Mouse (Mus musculus) spleen, postnatal 10 days (tissue): Measurements from ENCODE around the gene Gins2.

Source experiments
- DNase-seq, 2 experiments: peaks; one replicate each; pipeline ENCODE4 v3.0.0; 2021 to 2022; ENCODE audit warnings: low spot score in 2 of 2

Gins2 gene

DNA sequence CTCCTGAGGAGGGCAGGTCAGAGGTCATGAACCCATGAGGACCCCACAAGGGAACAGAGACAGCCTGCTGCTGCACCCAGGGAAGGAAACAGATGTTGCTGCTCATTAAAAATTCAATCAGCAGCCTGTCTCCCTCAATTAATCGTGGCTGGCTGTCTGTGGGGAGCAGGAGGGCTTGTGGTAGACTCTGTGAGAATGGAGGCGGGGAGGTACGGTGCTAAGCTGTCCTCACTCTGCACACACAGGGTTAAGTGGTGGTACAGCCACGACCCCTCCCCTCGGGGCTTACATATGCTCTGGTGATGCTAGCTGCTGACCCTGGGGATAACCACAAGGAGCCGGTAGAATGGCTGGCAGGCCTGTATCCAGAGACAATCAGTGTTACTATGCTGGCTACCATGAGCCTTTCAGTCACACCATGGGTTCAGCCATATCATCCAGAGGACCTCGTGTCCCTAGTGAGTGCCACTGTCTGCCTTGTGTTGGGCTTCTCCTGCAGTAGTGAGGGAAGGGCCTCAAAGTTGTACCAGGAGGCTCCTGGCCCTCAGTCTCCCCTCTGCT lies 23.9 kb downstream of the Gins2 start:
- DNase-seq, result no peak

DNA sequence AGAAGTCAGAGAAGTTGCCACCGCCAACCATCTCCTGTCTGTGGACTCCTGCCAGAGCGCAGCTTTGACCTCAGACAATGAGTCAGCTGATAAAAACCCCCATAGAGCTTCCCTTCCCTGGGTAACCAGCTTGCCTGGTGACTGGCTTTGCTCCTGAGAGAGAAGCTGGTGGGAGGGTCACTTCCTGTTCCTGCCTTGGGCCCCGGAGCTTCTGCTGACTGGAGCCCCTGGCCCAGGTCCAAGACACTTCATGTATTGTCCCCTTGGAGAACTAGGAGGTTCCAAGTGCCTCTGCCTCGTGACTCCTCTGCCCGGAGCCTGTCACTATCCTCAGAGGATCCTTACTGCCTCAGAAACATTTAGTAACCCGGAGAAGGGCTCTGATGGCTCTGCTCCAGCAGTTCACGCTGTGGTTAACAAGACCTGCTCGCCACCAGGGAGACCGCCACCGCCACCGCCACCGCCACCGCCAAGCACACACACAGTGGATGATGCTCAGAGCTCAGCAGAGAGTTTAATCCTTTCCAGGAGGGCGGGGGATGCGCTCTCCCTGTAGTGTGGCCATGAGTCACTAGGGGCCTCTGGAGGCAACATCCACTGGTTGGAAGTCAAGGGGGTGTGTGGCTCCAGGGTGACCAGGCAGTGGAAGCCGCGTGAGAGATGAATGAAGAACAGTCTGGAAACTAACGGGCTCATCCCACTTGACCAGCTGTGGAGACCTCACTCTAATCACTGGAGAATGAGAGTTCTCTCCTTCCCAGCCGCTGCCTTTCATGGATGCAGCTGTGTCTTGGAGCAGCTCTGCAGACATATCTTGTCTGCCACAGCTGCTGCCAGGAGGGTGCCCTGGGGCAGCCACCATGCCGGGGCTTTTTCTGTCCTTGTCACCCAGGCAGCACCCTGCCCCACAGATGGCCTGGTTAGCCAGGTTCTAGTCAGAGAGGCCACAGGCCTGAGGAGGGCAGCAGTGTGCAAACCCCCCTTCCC lies 25.0 kb downstream of the Gins2 start:
- DNase-seq, result peak in 1 of 2 experiments; percentile 72

DNA sequence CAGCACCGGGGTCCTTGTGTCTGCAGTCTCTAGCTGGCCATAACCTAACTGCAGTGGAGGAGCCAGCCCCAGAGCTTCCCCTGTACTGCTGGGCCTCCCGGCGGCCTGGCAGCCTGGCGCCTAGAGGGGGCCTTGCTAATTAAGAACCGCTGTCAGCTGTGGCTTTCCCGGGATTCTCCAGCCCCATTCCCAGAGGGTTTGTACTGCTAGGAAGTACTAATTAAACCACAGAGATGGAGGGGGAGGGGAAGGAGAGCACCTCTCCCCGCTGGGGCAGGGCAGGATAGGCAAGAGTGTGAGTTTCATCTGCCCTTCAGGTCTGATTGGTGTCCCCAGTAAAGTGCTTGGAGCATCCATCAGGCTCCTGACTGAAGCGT lies 25.8 kb downstream of the Gins2 start:
- no peak for DNase-seq

DNA sequence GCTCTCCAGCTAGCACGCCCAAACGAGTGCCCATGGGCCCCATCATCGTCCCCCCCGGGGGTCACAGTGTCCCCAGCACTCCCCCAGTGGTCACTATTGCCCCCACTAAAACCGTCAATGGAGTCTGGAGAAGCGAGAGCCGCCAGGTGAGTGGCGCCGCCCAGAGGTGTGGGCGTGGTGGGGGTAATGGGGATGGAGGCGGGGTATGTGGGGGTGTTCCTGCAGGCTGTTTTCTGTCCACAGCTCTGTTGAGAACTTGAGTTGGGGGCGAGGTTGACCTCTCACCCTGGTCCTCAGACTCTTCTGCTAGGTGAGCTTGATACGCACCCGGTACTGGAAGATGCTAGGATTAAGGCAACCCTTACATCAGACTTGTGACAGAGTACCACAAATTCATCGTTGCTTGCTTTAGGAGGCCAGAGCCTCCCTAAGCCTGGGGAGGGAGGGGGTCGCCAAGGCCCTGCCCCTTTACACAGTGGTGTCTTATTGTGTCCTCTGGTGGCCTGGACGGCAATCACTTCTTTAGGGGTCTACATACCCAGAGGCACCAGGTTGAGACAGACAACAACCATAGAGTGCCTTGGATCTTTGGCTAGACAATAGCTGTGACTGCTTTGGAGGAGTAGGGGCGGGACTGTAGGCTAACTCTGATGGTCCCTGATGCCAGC lies 26.3 kb downstream of the Gins2 start:
- no peak for DNase-seq

DNA sequence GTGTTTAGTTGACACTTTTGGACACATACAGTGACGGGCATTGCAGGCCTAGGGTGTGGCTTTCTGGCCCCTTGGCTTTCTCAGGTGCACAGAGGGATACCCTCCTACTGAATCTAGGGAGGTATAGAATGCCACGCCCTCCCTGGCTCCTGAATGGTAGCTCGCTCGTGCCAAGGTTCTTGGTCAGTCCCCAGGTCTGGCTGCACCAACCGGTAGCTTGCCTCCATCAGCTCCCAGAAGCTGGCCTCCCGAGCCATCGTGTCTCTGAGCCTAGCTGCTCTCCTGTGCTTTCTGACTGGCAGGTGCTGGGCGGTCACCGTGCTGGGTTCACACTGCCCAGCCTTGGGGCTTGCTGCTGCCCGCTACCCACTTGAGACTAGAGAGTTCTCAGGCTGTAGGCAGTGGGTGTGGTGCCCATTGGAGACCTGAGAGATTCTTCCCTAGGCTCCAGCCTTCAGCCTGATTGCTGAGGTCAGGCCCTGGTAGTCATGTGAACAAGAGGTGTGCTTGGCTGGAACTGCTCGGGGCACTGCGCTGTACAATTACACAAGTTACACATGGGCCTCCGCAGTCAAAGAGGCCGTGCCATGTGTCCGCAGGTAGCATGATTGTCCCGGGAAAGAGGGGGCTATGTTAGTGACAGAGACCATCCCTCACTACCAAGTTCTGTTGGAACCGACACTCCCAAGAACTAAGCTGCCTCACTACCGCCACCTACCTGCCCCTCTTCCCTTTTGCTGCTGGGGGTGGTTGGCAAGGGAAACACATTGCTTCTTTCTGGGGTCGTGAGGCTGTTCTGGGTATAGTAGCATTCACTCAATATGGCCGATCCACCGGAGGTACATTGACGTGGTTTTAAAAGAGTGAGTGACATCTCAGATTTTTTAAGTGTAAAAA lies 27.3 kb downstream of the Gins2 start:
- peak in 1 of 2 experiments; percentile 63 for DNase-seq

DNA sequence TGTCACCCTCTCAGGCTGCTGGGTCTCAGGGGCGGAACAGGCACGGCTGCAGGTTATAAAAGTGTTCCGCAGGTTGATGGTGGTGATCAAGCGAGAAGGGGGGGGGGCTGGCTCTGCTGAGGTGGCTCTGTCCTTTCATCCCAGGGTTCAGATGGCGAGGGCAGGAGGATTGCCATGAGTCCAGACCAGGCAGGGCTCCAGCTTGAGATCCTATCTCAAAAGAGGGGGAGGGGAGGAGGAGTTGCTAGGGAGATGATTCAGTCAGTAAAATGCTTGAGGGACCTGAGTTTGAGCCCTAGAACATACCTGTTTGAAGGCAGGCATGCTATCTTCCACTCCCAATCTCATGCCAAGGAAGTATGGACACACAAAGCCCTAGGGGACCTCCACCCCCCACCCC lies 28.6 kb downstream of the Gins2 start:
- DNase-seq, result no peak

DNA sequence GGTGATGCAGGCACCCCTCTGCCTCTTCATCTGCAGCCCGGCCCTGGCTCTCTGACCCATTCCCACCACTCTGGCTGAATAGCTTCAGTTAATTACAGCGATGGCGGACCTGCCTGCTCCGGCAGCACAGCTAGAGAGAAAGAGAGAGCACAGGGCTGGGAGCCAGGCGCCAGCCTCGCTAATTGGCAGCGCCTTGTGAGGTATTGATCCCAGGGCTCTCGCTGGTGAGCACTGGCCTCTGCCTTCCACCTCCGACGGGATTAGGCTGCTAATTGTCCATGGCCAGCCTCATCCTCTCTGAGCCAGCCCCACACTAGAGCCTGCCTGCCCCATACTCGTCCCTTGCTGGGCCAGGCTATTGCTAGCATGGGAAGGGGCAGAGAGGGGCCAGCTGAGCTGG lies 29.4 kb downstream of the Gins2 start:
- DNase-seq, result no peak

DNA sequence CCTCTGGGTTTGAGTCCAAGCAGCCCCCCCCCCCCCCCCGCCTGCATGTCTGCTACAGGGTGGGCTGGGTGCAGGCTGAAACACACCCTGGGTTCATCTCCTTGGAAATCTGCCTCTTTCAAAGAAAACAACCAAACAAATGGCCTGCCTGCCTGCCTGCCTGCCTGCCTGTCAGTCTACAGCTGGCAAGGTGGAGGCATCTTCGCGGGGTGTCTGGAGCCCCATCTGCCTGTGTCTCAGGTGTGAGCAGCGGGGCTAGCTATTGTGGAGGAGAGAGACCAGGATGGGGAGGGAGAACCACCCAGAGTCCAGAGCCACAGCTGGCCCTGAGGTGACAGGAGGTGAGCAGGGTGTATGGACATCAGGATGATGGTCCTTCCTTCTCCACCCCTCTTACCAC lies 30.9 kb downstream of the Gins2 start:
- DNase-seq, result no peak

DNA sequence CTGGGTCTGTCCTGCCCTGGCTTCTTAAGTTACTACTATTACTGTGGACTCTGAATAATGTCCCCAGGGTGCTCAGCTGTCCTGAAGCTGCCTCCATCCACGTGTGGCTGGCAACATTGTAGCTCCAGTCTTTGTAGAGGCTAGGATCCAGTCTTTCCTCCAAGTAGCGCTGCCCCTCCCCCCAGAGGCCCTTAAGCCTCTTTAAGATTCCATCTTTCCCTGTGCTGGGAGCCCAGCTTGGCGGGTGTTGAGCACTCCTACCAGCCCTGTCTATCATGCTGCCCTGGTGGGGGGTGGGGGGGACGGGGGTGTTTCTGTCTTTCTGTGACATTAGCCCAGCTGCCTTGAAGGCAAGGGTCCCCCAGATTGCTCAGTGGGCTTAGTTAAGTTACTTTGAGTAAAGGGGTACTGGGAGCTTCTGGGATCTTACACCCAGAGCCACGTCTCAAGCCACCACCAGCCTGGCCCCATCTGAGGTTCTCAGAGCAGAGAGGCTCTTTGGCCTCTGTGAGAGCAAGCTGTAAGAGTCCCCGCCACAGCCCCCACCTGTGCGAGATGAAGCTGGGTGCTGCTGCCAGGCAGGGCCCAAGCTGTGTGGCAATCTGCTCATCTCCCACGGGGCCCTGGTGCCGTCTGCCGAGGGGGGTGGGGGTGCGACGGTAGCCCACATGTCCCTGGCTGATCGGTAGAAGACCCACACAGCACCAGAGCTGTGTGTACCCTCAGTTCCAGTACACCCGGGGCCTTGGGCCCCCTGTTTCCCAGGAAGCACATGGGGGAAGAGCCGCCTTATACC lies 31.7 kb downstream of the Gins2 start:
- no peak for DNase-seq

DNA sequence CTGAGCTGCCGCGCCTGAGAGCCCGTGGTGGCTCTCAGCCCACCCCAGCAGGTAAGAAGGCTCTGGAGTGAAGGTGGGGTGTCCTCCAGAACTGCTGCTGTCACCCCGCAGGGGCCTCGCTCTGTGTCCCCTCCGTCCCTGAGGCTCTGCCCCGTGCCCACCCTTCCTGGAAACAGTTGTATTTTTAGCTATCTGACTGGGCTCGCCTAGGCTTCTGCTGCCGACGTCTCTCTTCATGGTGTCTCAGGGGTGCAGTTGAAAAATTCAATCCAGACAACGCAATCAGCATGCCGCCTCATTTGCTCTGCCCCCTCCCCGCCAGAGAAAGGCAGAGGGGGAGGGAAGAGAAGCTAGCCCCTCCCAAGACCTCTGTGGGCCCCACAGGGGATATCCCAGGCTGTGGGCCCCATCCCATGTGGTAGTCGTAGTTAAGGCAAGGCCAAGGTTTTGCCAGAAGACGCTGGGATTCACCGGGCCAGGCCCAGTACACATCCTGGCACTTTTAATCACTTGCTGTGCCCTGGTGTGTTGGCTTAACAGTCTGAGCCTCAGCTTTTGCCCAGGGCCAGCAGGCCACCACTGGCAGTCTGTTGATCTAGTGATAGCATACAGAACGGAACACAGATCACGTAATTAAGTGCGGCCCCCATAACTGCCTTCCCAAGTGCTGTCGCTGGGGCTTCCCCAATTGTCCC lies 32.8 kb downstream of the Gins2 start:
- no peak for DNase-seq

DNA sequence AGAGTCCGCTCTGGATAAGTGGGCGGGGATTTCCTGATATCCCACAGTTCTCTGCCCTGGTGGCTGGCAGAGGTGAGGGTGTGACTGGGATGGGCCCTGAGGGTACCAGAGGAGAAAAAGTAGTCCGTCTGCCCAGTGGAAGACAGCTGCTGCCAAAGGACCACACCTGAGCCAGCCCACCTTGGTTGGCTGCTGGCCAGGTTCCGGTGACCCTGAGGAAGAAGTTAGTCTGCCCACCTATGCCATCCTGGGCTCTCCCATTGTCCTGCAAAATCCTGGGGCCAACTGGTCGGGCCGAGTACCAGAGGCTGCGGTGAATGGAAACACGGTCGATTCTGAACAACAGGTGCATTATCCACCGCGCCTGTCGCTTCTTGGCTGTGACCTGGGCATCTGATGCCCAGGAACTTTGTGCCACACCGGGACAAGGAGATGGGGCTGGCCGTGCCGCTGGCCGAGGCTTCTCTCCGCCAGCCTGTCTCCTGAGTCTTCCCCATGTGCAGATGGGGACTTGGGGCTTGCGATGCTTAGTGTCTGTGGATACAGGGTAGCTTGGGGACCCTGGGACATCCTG lies 34.6 kb downstream of the Gins2 start:
- DNase-seq, result no peak

DNA sequence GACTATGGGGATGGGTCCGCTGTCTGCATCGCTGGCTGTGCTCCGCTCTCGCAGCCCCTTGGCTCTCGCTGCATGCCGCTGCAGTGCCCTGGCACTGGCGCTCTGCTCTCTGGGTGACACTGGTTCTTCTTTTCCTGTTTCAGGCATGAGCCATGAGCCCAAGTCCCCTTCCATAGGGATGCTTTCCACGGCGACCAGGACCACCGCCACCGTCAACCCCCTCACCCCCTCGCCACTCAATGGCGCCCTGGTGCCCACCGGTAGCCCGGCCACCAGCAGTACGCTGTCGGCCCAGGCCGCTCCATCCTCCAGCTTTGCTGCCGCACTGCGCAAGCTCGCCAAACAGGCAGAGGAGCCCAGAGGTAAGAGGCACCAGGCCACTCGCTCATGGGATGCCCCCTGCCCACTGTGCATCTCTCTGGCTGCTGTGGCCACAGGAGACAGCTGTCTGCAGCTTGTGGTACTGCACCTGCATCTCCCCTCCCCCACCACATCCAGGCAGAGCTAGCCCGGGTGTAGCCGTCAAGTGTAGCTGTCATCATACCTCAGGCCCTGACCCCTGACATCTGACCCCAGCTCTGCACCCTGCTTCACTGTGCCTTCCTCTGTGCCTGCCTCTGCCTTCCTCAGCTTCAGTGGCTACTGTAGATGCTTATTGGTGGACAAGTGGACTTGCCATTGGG lies 35.5 kb downstream of the Gins2 start:
- no peak for DNase-seq

DNA sequence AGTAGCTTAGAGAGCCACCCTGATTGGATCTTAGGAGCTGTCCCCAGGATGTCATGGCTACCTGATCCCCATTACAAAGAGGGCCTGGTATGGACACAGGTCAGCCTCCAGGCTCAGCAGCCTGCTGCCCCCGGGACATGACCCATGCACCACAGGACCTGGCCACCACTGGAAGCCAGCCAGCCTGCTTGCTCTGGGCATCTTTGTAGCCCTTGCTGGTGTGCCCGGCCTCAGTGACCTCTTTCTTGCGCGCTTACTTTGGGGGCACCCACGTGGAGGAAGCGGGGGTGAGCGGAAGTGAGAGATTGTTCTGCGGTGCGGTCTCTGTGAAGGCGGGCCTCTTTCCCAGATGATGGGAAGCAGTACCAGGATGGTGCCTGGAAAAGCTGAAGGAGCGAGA lies 36.6 kb downstream of the Gins2 start:
- no peak for DNase-seq

DNA sequence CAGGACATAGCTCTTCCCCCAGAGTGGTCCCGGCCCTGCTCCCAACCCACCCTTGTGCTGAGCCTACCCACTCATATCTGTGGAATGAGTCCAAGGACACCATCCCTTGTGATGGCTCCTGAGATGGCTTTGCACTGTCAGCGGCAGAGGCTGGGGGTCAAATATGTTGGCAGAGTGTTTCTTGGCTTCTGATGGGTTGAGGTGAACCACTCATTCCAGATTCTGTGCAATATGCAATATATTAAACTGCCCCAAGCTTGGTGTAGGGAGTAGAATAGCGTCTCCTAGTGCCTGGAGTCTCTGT lies 37.5 kb downstream of the Gins2 start:
- DNase-seq, result no peak

DNA sequence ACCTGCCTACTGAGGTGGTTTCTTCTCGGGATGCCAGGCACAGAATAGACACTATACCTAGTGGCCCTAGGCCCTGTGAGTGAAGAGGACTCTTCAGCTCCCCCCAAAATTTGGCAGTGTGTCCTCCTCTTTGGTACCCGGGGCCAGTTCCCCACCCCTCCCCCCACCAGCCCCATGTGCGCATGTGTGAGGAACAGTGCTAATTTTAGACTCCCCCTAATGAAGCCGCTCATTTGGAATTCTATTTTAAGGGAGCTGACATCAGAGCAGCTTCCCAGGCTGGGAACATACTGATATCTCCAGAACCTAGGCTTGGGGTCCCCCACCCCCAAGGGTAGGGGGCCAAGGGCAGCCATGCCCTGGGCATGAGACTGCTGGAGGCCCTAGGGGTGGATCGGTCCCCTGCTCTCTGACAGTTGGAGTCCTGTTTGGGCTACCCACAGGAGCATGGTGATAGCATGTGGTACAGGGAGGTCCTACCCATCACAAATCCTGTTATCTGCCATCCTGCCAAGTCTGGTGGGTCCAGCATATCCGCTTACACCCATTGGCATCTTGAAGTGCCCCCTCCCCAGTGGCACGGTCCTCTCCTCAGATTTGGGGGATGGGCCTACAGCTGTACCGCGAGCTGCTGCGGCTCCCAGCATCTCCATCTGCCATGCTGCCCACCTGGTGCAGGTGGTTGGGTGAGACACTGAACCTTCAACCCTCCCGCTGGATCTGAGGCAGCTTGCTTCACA lies 38.0 kb downstream of the Gins2 start:
- DNase-seq, result no peak

DNA sequence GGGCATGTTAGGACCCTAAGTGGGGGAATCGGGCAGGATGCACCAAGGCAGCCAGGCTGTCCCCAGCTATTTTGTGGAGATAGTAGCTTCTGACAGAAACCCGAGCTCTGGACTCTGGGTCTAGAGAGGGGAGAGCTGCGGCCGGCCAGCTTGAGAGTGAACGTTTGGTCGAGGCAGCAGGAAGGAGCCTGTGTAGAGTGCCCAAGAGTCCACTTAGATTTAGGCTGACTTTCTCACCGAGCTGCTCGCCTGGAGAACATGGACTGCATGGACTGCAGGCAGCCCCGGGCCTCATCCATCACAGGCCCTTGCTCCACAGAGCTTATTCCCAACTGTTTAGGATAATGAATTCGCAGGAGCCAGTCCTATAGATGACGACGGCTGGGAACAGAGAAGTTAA lies 38.7 kb downstream of the Gins2 start:
- no peak for DNase-seq

DNA sequence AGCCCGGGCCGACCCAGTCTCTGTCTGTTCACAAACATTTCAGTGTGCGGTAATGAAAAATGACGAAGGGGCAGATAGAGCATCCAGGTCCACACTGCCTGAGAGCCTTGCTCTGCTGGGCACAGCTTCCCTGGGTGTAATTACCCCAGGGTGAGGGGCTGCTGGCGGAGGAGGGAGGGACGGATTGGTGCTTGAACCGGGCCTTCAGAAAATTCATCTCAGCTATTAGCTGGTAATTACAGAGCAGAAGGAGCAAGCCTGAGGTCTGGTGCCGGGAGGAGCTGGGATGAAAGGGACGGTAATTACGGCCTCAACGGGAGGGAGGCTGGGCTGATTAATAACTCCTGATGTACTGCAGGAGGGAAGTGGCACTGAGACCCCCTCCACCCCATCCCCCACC lies 39.2 kb downstream of the Gins2 start:
- DNase-seq, result no peak

DNA sequence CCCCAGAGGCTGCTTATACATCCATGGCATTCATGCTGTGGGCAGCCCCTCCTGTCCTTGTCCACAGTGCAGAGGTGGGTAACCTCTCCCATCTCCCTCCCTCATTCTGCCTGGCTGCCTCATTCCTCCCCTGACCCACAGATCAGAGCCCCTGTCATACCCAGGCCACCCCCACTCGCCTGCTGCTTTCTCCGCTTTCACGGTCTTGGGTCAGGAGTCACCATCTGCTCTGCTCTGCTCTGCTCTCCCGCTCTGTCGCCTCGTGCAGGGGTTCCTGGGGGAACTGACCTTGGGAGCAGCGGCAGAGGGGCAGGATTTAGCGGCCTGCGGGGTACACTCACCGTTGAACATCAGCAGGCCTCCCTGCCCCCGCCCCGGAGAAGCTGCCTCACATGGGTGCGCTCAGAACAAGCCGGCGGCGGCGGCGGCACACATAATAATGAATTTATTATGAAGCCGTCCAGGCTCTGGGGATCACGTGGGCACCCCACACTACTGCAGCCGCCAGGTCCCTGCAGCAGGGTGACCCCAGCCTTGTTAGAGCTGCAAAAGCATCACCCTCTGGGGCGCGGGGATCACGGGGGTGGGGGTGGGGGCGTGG lies 39.7 kb downstream of the Gins2 start:
- DNase-seq, result no peak
